Mouse (Mus musculus): ENCODE measurements around the gene Plekhm2.

DNA sequence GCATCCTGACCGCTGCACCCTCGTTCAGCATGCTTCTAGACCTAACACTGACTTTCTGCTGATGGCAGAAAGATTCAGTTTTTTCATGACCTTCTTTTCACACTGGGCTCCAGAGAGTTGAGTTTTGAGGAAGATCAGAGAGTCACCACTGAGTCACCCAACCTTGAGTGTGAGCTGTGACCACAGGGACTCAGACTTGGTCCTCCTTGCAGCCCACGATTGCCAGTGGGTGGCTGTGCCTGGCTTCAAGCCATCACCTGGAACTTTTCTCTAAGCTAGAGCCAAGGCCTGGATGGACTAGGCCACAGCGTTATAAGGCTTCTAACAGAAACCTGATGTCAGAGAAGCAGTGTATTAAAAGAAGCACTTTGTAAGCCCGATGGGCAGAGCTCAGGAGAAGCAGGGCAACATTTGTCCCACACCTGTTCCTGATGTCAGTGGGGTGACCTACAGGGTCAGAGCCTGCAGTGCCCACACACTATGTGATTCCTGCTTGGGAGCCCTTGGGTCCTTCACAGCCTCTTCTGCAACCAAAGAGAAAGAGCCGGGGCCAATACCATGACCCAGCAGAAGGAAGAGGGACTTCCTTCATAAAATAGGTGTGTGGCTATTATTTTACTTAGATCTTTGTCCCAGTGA is 5.7 kb downstream of the Plekhm2 start:
- TF ChIP-seq CTCF (IDR thresholded peaks at IDR 0.05; ENCODE audit: extremely low read depth, insufficient read depth, low read length) (no peak), POLR2A (IDR thresholded peaks at IDR 0.05; ENCODE audit: extremely low read depth, insufficient read depth, low read length) (no peak)
